Mouse (Mus musculus): ENCODE results near the gene Gtf2a2. TPM values are rescaled to one million over a fixed set of nuclear protein-coding genes. Genes with fewer than 3 reads are reported as not detected.

The Gtf2a2 gene
- total and polyA plus RNA-seq, 2 experiments from 2014 or later: 104 to 213 TPM

- Histone ChIP-seq H3K4me3 (ENCODE audit: low read depth, low read length) (no peak overlapping the region), H3K27ac (ENCODE audit: low read depth, low read length) (no peak overlapping the region), H3K27me3 (ENCODE audit: insufficient read depth, low read length) (no peaks in the 10 kb centered on the region), H3K9ac (replicated peaks; ENCODE audit: low read length, poor library complexity, severe bottlenecking) (no peak overlapping the region), H3K4me1 (ENCODE audit: insufficient read depth, low read length) (no peaks in the 10 kb centered on the region), H3K9me3 (ENCODE audit: low read length) (no peaks in the 10 kb centered on the region), H3K36me3 (ENCODE audit: insufficient read depth, low read length) (no peaks in the 10 kb centered on the region), H3K4me2 (ENCODE audit: low read depth, low read length, poor library complexity, severe bottlenecking) (no peak overlapping the region)
- DNase-seq (ENCODE audit: low spot score) (no peak), ATAC-seq (ENCODE audit: low FRiP score) (no peak)
- TF ChIP-seq CTCF (IDR thresholded peaks at IDR 0.05): no peak
Measured at GRCm38 (mm10) chr9:70024648-70025047, 12.3 kb downstream of the Gtf2a2 start.

- WGBS: 100% methylated on average over 2 of the region's 2 CpGs
- TF ChIP-seq CTCF (IDR thresholded peaks at IDR 0.05): no peak
- H3K9ac ChIP-seq (replicated peaks; ENCODE audit: low read length, poor library complexity, severe bottlenecking): no peak overlapping the region
- no peaks in the 10 kb centered on the region for H3K9me3 ChIP-seq (ENCODE audit: low read length)
- no peak overlapping the region for H3K27ac ChIP-seq (ENCODE audit: low read depth, low read length)
- no peak overlapping the region for H3K4me3 ChIP-seq (ENCODE audit: low read depth, low read length)
- H3K36me3 ChIP-seq (ENCODE audit: insufficient read depth, low read length): no peaks in the 10 kb centered on the region
- H3K4me2 ChIP-seq (ENCODE audit: low read depth, low read length, poor library complexity, severe bottlenecking): no peak overlapping the region
- DNase-seq (ENCODE audit: low spot score) (no peak), ATAC-seq (ENCODE audit: low FRiP score) (no peak)
- H3K27me3 ChIP-seq (ENCODE audit: insufficient read depth, low read length): no peaks in the 10 kb centered on the region
- no peaks in the 10 kb centered on the region for H3K4me1 ChIP-seq (ENCODE audit: insufficient read depth, low read length)
Measured at GRCm38 (mm10) chr9:70025365-70026012, 13.1 kb downstream of the Gtf2a2 start.

- Histone ChIP-seq H3K4me2 (ENCODE audit: low read depth, low read length, poor library complexity, severe bottlenecking) (no peak overlapping the region), H3K27me3 (ENCODE audit: insufficient read depth, low read length) (no peaks in the 10 kb centered on the region), H3K4me3 (ENCODE audit: low read depth, low read length) (no peak overlapping the region), H3K9ac (replicated peaks; ENCODE audit: low read length, poor library complexity, severe bottlenecking) (no peak overlapping the region), H3K36me3 (ENCODE audit: insufficient read depth, low read length) (no peaks in the 10 kb centered on the region), H3K27ac (ENCODE audit: low read depth, low read length) (no peak overlapping the region), H3K4me1 (ENCODE audit: insufficient read depth, low read length) (no peaks in the 10 kb centered on the region), H3K9me3 (ENCODE audit: low read length) (no peaks in the 10 kb centered on the region)
- DNase-seq (ENCODE audit: low spot score): no peak
- 90% methylated on average over 1 of the region's 1 CpGs for WGBS
- ATAC-seq (ENCODE audit: low FRiP score): no peak
- TF ChIP-seq CTCF (IDR thresholded peaks at IDR 0.05): no peak
Measured at GRCm38 (mm10) chr9:70032167-70032566, 19.8 kb downstream of the Gtf2a2 start.

GRCm38 (mm10) chr9:70033056-70033455, 20.7 kb downstream of the Gtf2a2 start:
- DNase-seq (ENCODE audit: low spot score) (no peak), ATAC-seq (ENCODE audit: low FRiP score) (no peak)
- WGBS: 77% methylated on average over 9 of the region's 9 CpGs
- Histone ChIP-seq H3K27ac (ENCODE audit: low read depth, low read length) (no peak overlapping the region), H3K4me2 (ENCODE audit: low read depth, low read length, poor library complexity, severe bottlenecking) (no peak overlapping the region), H3K4me3 (ENCODE audit: low read depth, low read length) (no peak overlapping the region), H3K9me3 (ENCODE audit: low read length) (no peaks in the 10 kb centered on the region), H3K27me3 (ENCODE audit: insufficient read depth, low read length) (no peaks in the 10 kb centered on the region), H3K4me1 (ENCODE audit: insufficient read depth, low read length) (no peaks in the 10 kb centered on the region), H3K36me3 (ENCODE audit: insufficient read depth, low read length) (no peaks in the 10 kb centered on the region), H3K9ac (replicated peaks; ENCODE audit: low read length, poor library complexity, severe bottlenecking) (no peak overlapping the region)
- no peak for TF ChIP-seq CTCF (IDR thresholded peaks at IDR 0.05)

- 93% methylated on average over 7 of the region's 7 CpGs for WGBS
Measured at GRCm38 (mm10) chr9:70034702-70035101, 22.4 kb downstream of the Gtf2a2 start.

GRCm38 (mm10) chr9:70036646-70037045, 24.3 kb downstream of the Gtf2a2 start:
- H3K27ac ChIP-seq (ENCODE audit: low read depth, low read length): no peak overlapping the region
- no peaks in the 10 kb centered on the region for H3K36me3 ChIP-seq (ENCODE audit: insufficient read depth, low read length)
- TF ChIP-seq CTCF (IDR thresholded peaks at IDR 0.05): no peak
- WGBS: 83% methylated on average over 4 of the region's 4 CpGs
- DNase-seq (ENCODE audit: low spot score): no peak
- H3K9me3 ChIP-seq (ENCODE audit: low read length): no peaks in the 10 kb centered on the region
- H3K4me3 ChIP-seq (ENCODE audit: low read depth, low read length): no peak overlapping the region
- no peaks in the 10 kb centered on the region for H3K4me1 ChIP-seq (ENCODE audit: insufficient read depth, low read length)
- no peak overlapping the region for H3K9ac ChIP-seq (replicated peaks; ENCODE audit: low read length, poor library complexity, severe bottlenecking)
- H3K27me3 ChIP-seq (ENCODE audit: insufficient read depth, low read length): no peaks in the 10 kb centered on the region
- no peak overlapping the region for H3K4me2 ChIP-seq (ENCODE audit: low read depth, low read length, poor library complexity, severe bottlenecking)
- ATAC-seq (ENCODE audit: low FRiP score): no peak

More at GRCm38 (mm10) chr9:70034702-70035101, 22.4 kb downstream of the Gtf2a2 start:
- no peak for DNase-seq (ENCODE audit: low spot score)
- Histone ChIP-seq H3K9ac (replicated peaks; ENCODE audit: low read length, poor library complexity, severe bottlenecking) (no peak overlapping the region), H3K4me3 (ENCODE audit: low read depth, low read length) (no peak overlapping the region), H3K9me3 (ENCODE audit: low read length) (no peaks in the 10 kb centered on the region), H3K36me3 (ENCODE audit: insufficient read depth, low read length) (no peaks in the 10 kb centered on the region), H3K27ac (ENCODE audit: low read depth, low read length) (no peak overlapping the region), H3K4me1 (ENCODE audit: insufficient read depth, low read length) (no peaks in the 10 kb centered on the region), H3K4me2 (ENCODE audit: low read depth, low read length, poor library complexity, severe bottlenecking) (no peak overlapping the region), H3K27me3 (ENCODE audit: insufficient read depth, low read length) (no peaks in the 10 kb centered on the region)
- no peak for ATAC-seq (ENCODE audit: low FRiP score)
- no peak for TF ChIP-seq CTCF (IDR thresholded peaks at IDR 0.05)

Data from midbrain, postnatal 0 days (tissue).